Mouse (Mus musculus) liver, embryonic 11.5 days (tissue): ENCODE measurements around the gene Timm8a1. TPM values are rescaled to one million over a fixed set of nuclear protein-coding genes. Genes with fewer than 3 reads are reported as not detected.

Experiments
- polyA plus RNA-seq: library from polyadenylated mRNA; unstranded; fragments of >200 nt; fragmentation: Nextera tagmentation; extraction: Ambion mirVana; gene quantifications from 2 replicates; pipeline ENCODE4 v1.2.1, GENCODE M21; 2014

Timm8a1 gene
- polyA plus RNA-seq, 1 experiment from 2014 or later = 194 TPM

Other genes starting within 250 kb of the Timm8a1 start
- gene Tmem35a, start 246.6 kb downstream of the Timm8a1 start, polyA plus RNA-seq = 0.66 and 0.86 TPM in 2 replicates
- gene Cenpi, start 233.8 kb downstream of the Timm8a1 start, polyA plus RNA-seq = 32.9 and 34.3 TPM in 2 replicates
- gene Drp2, start 137.3 kb downstream of the Timm8a1 start, polyA plus RNA-seq = 0.42 and 0.52 TPM in 2 replicates
- not detected in 2 replicates for gene Taf7l, start 65.4 kb downstream of the Timm8a1 start, polyA plus RNA-seq
- 40.2 and 43.5 TPM in 2 replicates for gene Btk, start 41.7 kb upstream of the Timm8a1 start, polyA plus RNA-seq
- gene Rpl36a, start 43.8 kb upstream of the Timm8a1 start, polyA plus RNA-seq = 539 and 608 TPM in 2 replicates
- 8.4 and 8.9 TPM in 2 replicates for gene Gla, start 59.3 kb upstream of the Timm8a1 start, polyA plus RNA-seq
- gene Hnrnph2, start 59.3 kb upstream of the Timm8a1 start, polyA plus RNA-seq = 134 and 153 TPM in 2 replicates
- gene Armcx4, start 144.7 kb upstream of the Timm8a1 start, polyA plus RNA-seq = 1.5 TPM in 2 replicates
- gene Armcx1, start 176.1 kb upstream of the Timm8a1 start, polyA plus RNA-seq = 21.3 TPM in 2 replicates
- 13.3 and 15.2 TPM in 2 replicates for gene Armcx6, start 209.6 kb upstream of the Timm8a1 start, polyA plus RNA-seq
- gene Armcx3, start 214.7 kb upstream of the Timm8a1 start, polyA plus RNA-seq = 34.8 and 42.2 TPM in 2 replicates